Mouse (Mus musculus) thymus, adult 2 months (tissue): ENCODE results near the gene Gm45717.

Experiments used
- CTCF ChIP-seq: fragments of 200-500 bp; IDR thresholded peaks from 2 replicates; pipeline ENCODE4 v1.5.1; 2012; ENCODE audit warnings: mild to moderate bottlenecking, control low read depth, low read length, moderate library complexity, borderline replicate concordance; ENCODE audit not compliant: control insufficient read depth, poor library complexity, insufficient read depth; ENCODE audit errors: extremely low read depth
- POLR2A ChIP-seq: fragments of 200-500 bp; IDR thresholded peaks from 2 replicates; pipeline ENCODE4 v1.6.1; 2012; ENCODE audit warnings: mild to moderate bottlenecking, low read length, control low read depth, moderate library complexity; ENCODE audit not compliant: control insufficient read depth, poor library complexity, insufficient read depth; ENCODE audit errors: extremely low read depth

- TF ChIP-seq CTCF = no peak
- no peak for TF ChIP-seq POLR2A
These were observed 35.8 kb downstream of the Gm45717 start for GRCm38 (mm10) chr7:140919911-140920310.
